Mouse (Mus musculus) thymus, adult 2 months (tissue): Measurements from ENCODE around the gene Tmem223.

Experiments
- CTCF ChIP-seq: fragments of 200-500 bp; IDR thresholded peaks from 2 replicates; pipeline ENCODE4 v1.5.1; 2012; ENCODE audit warnings: mild to moderate bottlenecking, control low read depth, low read length, moderate library complexity, borderline replicate concordance; ENCODE audit not compliant: control insufficient read depth, poor library complexity, insufficient read depth; ENCODE audit errors: extremely low read depth
- POLR2A ChIP-seq: fragments of 200-500 bp; IDR thresholded peaks from 2 replicates; pipeline ENCODE4 v1.6.1; 2012; ENCODE audit warnings: mild to moderate bottlenecking, low read length, control low read depth, moderate library complexity; ENCODE audit not compliant: control insufficient read depth, poor library complexity, insufficient read depth; ENCODE audit errors: extremely low read depth

GRCm38 (mm10) chr19:8723574-8724346, 47.0 kb upstream of the Tmem223 start:
- TF ChIP-seq POLR2A (no peak), CTCF (no peak)
